In genomic region chr17:21450138-21450704, GRCm38 (mm10) we compare ENCODE assay signal across 7 mouse cellular contexts. TPM values are rescaled to one million over a fixed set of nuclear protein-coding genes. Genes with fewer than 3 reads are reported as not detected.
DNase-seq lines count a peak whose midpoint lies in the region; ATAC-seq and TF ChIP-seq lines count a peak whose summit lies in the region.

Gene Zfp51, plus strand, starts transcription at chr17:21450374.

- peaks cover 7% of the 10 kb centered on the region for H3K4me1 ChIP-seq in embryonic facial prominence, embryonic 10.5 days
- no peaks in the 10 kb centered on the region for H3K4me1 ChIP-seq in intestine, postnatal 0 days (replicated peaks; ENCODE audit: control insufficient read depth, insufficient read depth, low read length)
- H3K4me1 ChIP-seq in midbrain, embryonic 12.5 days, result peaks cover 6% of the 10 kb centered on the region; the same call in 1 of the 2 replicates
- H3K4me1 ChIP-seq in small intestine, adult 2 months (ENCODE audit: control insufficient read depth, insufficient read depth, insufficient read length, low read length), result peaks cover 3% of the 10 kb centered on the region; the same call in 1 of the 2 replicates

- intact Hi-C loops in left cerebral cortex, postnatal 4 days (cut with DNase I), result loop anchor here (5.0 kb wide), 1 partner anchor 67 kb away; no protein-coding TSS in a partner anchor

- peak within 1 kb of the TSS; percentile 73 for H3K4me2 ChIP-seq in intestine, postnatal 0 days (replicated peaks; ENCODE audit: low read depth)
- peak within 1 kb of the TSS; percentile 57 for H3K4me2 ChIP-seq in midbrain, embryonic 12.5 days (replicated peaks)

- TF ChIP-seq CTCF in intestine, postnatal 0 days (IDR thresholded peaks at IDR 0.05; ENCODE audit: low read depth), result no peak
- TF ChIP-seq CTCF in small intestine, adult 2 months (IDR thresholded peaks at IDR 0.05; ENCODE audit: extremely low read depth, insufficient read length, insufficient replicate concordance, low read depth, low read length), result no peak

- H3K27me3 ChIP-seq in embryonic facial prominence, embryonic 10.5 days (replicated peaks; ENCODE audit: low read depth, poor library complexity, severe bottlenecking), result no peaks in the 10 kb centered on the region
- no peaks in the 10 kb centered on the region for H3K27me3 ChIP-seq in intestine, postnatal 0 days (replicated peaks; ENCODE audit: control insufficient read depth, insufficient read depth, low read length)
- H3K27me3 ChIP-seq in midbrain, embryonic 12.5 days, result 0 out of 2 replicates have a peak, but pooled peaks cover 4% of the 10 kb centered on the region
- H3K27me3 ChIP-seq in small intestine, adult 2 months (ENCODE audit: control insufficient read depth, insufficient read depth, low read length), result no peaks in the 10 kb centered on the region

- H3K36me3 ChIP-seq in embryonic facial prominence, embryonic 10.5 days (replicated peaks), result peaks cover 8% of the 10 kb centered on the region; the same call in 1 of the 2 replicates
- H3K36me3 ChIP-seq in intestine, postnatal 0 days (ENCODE audit: control insufficient read depth, insufficient read depth), result no peaks in the 10 kb centered on the region
- H3K36me3 ChIP-seq in midbrain, embryonic 12.5 days, result peaks cover 8% of the 10 kb centered on the region
- peaks cover 8% of the 10 kb centered on the region for H3K36me3 ChIP-seq in small intestine, adult 2 months (ENCODE audit: control insufficient read depth, insufficient read depth, low read length)

- TF ChIP-seq POLR2A in small intestine, adult 2 months (IDR thresholded peaks at IDR 0.05; ENCODE audit: low read depth, low read length), result peak; percentile 69; the same call in 1 of the 2 replicates

- peak within 1 kb of the TSS; percentile 56 for H3K9ac ChIP-seq in intestine, postnatal 0 days (ENCODE audit: low read depth, low read length)
- H3K9ac ChIP-seq in midbrain, embryonic 12.5 days (replicated peaks), result peak within 1 kb of the TSS; percentile 57

- peak within 1 kb of the TSS; percentile 84 for H3K27ac ChIP-seq in embryonic facial prominence, embryonic 10.5 days (replicated peaks)
- H3K27ac ChIP-seq in intestine, postnatal 0 days (ENCODE audit: low read depth, low read length), result peak within 1 kb of the TSS; percentile 91
- peak within 1 kb of the TSS; percentile 76 for H3K27ac ChIP-seq in midbrain, embryonic 12.5 days (replicated peaks)
- H3K27ac ChIP-seq in small intestine, adult 2 months (ENCODE audit: insufficient read depth, low read depth, low read length), result peak within 1 kb of the TSS; percentile 99

- peak; percentile 95 for DNase-seq in adrenal gland, postnatal 10 days
- peak; percentile 91 for DNase-seq in embryonic facial prominence, embryonic 10.5 days (ENCODE audit: low spot score)
- peak; percentile 94 for DNase-seq in gonadal fat pad, adult 2 months (ENCODE audit: low read depth)
- DNase-seq in left cerebral cortex, postnatal 4 days, result peak; percentile 92

- peak; percentile 100 for ATAC-seq in intestine, postnatal 0 days
- ATAC-seq in midbrain, embryonic 12.5 days (ENCODE audit: low FRiP score, low read depth), result peak; percentile 99

- under 1% methylated on average over 26 of the region's 26 CpGs for WGBS in embryonic facial prominence, embryonic 10.5 days
- under 1% methylated on average over 26 of the region's 26 CpGs for WGBS in intestine, postnatal 0 days
- under 1% methylated on average over 26 of the region's 26 CpGs for WGBS in midbrain, embryonic 12.5 days
- WGBS in small intestine, adult 2 months, result under 1% methylated on average over 26 of the region's 26 CpGs

- H3K4me3 ChIP-seq in embryonic facial prominence, embryonic 10.5 days, result peak within 1 kb of the TSS; percentile 68
- peak within 1 kb of the TSS; percentile 51 for H3K4me3 ChIP-seq in intestine, postnatal 0 days (ENCODE audit: low read depth, low read length)
- H3K4me3 ChIP-seq in midbrain, embryonic 12.5 days, result peak within 1 kb of the TSS; percentile 61
- H3K4me3 ChIP-seq in small intestine, adult 2 months (ENCODE audit: low read depth, low read length), result peak within 1 kb of the TSS; percentile 80

- no peaks in the 10 kb centered on the region for H3K9me3 ChIP-seq in embryonic facial prominence, embryonic 10.5 days
- H3K9me3 ChIP-seq in intestine, postnatal 0 days (ENCODE audit: control insufficient read depth), result no peaks in the 10 kb centered on the region
- no peaks in the 10 kb centered on the region for H3K9me3 ChIP-seq in midbrain, embryonic 12.5 days

RNA-seq across cellular contexts. Expression of gene Zfp51, which starts in this region (rescaled TPM):
- total RNA-seq in adrenal gland, postnatal 10 days (2021), result 1 to 10 TPM; 6.8 to 7.0 TPM
- 15.6 and 15.7 TPM in 2 replicates for polyA plus RNA-seq in embryonic facial prominence, embryonic 10.5 days (2016; fragmentation: Nextera tagmentation; extraction: Ambion mirVana)
- polyA plus RNA-seq in gonadal fat pad, adult 2 months (2012; rRNA removed), result 1.2 and 1.6 TPM in 2 replicates
- polyA plus RNA-seq in intestine, postnatal 0 days (2015; fragmentation: Nextera tagmentation; extraction: Ambion mirVana), result 7.8 and 8.3 TPM in 2 replicates
- total RNA-seq in left cerebral cortex, postnatal 4 days (2021), result 1 to 10 TPM; 4.8 to 4.9 TPM
- polyA plus RNA-seq in midbrain, embryonic 12.5 days (2016; fragmentation: Nextera tagmentation; extraction: Ambion mirVana), result 14.0 and 14.2 TPM in 2 replicates
- 0.08 and 0.15 TPM in 2 replicates for polyA plus RNA-seq in small intestine, adult 2 months (2012; rRNA removed)

Comparison
In these comparisons a context has a peak if more than half of its experiments do, and no peak if none do; other contexts are left out.
1. Peak in every context shown above with its lines: DNase-seq, ATAC-seq, H3K4me3 ChIP-seq and H3K27ac ChIP-seq.